Mouse (Mus musculus) bone marrow macrophage, adult 2 months (primary cell): ENCODE data around the gene Arhgap21.

Experiments used
- CTCF ChIP-seq: IDR thresholded peaks from 2 replicates; pipeline ENCODE4 v1.5.1; 2012; ENCODE audit warnings: low read depth, mild to moderate bottlenecking, low read length, moderate library complexity
- POLR2A ChIP-seq: IDR thresholded peaks from 2 replicates; pipeline ENCODE4 v1.6.1; 2012; ENCODE audit warnings: mild to moderate bottlenecking, low read depth, low read length, borderline replicate concordance

- TF ChIP-seq CTCF (no peak), POLR2A (no peak)
These were observed 25.5 kb downstream of the Arhgap21 start for GRCm38 (mm10) chr2:20943222-20943621.
